Mouse (Mus musculus): Measurements from ENCODE around the gene Cherp.

Cherp gene

GRCm38 (mm10) chr8:72418073-72418472, 57.0 kb downstream of the Cherp start:
- DNase-seq (ENCODE audit: low read depth, low spot score): no peak

DNA sequence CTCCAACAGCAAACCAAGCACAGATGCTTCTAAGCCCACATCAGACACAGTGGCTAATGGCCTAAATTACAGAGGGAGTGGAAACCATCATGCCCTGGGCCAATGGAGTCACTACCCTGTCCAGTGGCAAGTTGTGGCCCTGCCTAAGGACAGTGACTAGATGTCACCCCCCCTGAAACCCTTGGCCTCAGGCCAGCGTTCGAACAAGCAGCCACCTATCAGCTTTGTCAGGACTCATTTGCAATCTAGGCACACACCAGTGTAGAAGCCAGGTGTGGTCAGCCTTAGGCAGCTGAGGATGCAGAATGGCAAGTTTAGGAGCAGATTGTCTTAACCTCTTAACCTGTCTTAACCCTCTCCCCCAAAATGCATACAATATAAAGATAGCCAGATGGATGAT, 59.8 kb downstream of the Cherp start:
- no peak for DNase-seq (ENCODE audit: low read depth, low spot score)

- no peak for DNase-seq (ENCODE audit: low read depth, low spot score)
These were observed 61.2 kb downstream of the Cherp start for GRCm38 (mm10) chr8:72413839-72414238.
